Mouse (Mus musculus) neural tube, embryonic 12.5 days (tissue): ENCODE measurements at regions not wholly inside any gene's neighbourhood (a gene's known extent, or its start where the extent isn't known, plus 50 kb on each side); places are given as distances from the start of the nearest gene placed in this dataset.

Experiments
- ATAC-seq: fragments of 200-750 bp; cut with Nextera tagmentation; 2 replicates; pipeline ENCODE4 v1.8.0; 2017; ENCODE audit warnings: low read depth, mild to moderate bottlenecking, moderate TSS enrichment, moderate library complexity; ENCODE audit not compliant: low FRiP score
- H3K27ac ChIP-seq: fragments of 300-500 bp; sonication (generic); 2 replicates; pipeline ENCODE4 v1.5.1; 2016
- H3K27me3 ChIP-seq: fragments of 300-500 bp; sonication (generic); replicated peaks from 2 replicates; pipeline ENCODE4 v1.6.1; 2016; ENCODE audit warnings: mild to moderate bottlenecking
- H3K36me3 ChIP-seq: fragments of 300-500 bp; sonication (generic); 2 replicates; pipeline ENCODE4 v1.6.1; 2016; ENCODE audit warnings: mild to moderate bottlenecking
- H3K4me1 ChIP-seq: fragments of 300-500 bp; sonication (generic); 2 replicates; pipeline ENCODE4 v1.6.1; 2016
- H3K4me2 ChIP-seq: fragments of 300-500 bp; sonication (generic); replicated peaks from 2 replicates; pipeline ENCODE4 v1.6.1; 2016; ENCODE audit warnings: mild to moderate bottlenecking
- H3K4me3 ChIP-seq: fragments of 300-500 bp; sonication (generic); 2 replicates; pipeline ENCODE4 v1.5.1; 2016
- H3K9ac ChIP-seq: fragments of 300-500 bp; sonication (generic); 2 replicates; pipeline ENCODE4 v1.6.1; 2016; ENCODE audit warnings: mild to moderate bottlenecking
- H3K9me3 ChIP-seq: fragments of 300-500 bp; sonication (generic); 2 replicates; pipeline ENCODE4 v1.6.1; 2016; ENCODE audit warnings: mild to moderate bottlenecking
- WGBS: fragments of 180-500 bp; shearing (Covaris S2); methylation state at CpG from one replicate; pipeline ENCODE4 v1.1.7; 2016; 5-methylcytosine and 5-hydroxymethylcytosine counted together

- H3K4me3 ChIP-seq = no peak overlapping the region
- no peaks in the 10 kb centered on the region for H3K27me3 ChIP-seq
- H3K27ac ChIP-seq = no peak overlapping the region
- H3K4me1 ChIP-seq = no peaks in the 10 kb centered on the region
- no peaks in the 10 kb centered on the region for H3K9me3 ChIP-seq
- no peaks in the 10 kb centered on the region for H3K36me3 ChIP-seq
- 88% methylated on average over 3 of the region's 3 CpGs for WGBS
- no peak overlapping the region for H3K4me2 ChIP-seq
- no peak for ATAC-seq
- no peak overlapping the region for H3K9ac ChIP-seq
Observed at GRCm38 (mm10) chr19:56162156-56162555, 124.8 kb upstream of the Habp2 start.

GRCm38 (mm10) chr19:56169133-56169997 lies 117.6 kb upstream of the Habp2 start:
- Histone ChIP-seq H3K27ac (no peak overlapping the region), H3K27me3 (no peaks in the 10 kb centered on the region), H3K9ac (no peak overlapping the region), H3K36me3 (no peaks in the 10 kb centered on the region), H3K4me2 (no peak overlapping the region), H3K9me3 (peaks cover 6% of the 10 kb centered on the region; the same call in 1 of the 2 replicates), H3K4me1 (no peaks in the 10 kb centered on the region), H3K4me3 (no peak overlapping the region)
- WGBS = 78% methylated on average over 5 of the region's 5 CpGs
- ATAC-seq = no peak

- no peak for ATAC-seq
- Histone ChIP-seq H3K9me3 (peaks cover 6% of the 10 kb centered on the region; the same call in 1 of the 2 replicates), H3K36me3 (no peaks in the 10 kb centered on the region), H3K4me2 (no peak overlapping the region), H3K9ac (no peak overlapping the region), H3K4me3 (no peak overlapping the region), H3K27ac (no peak overlapping the region), H3K27me3 (no peaks in the 10 kb centered on the region), H3K4me1 (no peaks in the 10 kb centered on the region)
- WGBS = 87% methylated on average over 4 of the region's 4 CpGs
Observed at GRCm38 (mm10) chr19:56169998-56170274, 117.0 kb upstream of the Habp2 start.

- WGBS = 71% methylated on average over 5 of the region's 5 CpGs
- no peak overlapping the region for H3K27ac ChIP-seq
- H3K27me3 ChIP-seq = no peaks in the 10 kb centered on the region
- no peak overlapping the region for H3K9ac ChIP-seq
- peaks cover 5% of the 10 kb centered on the region; the same call in 1 of the 2 replicates for H3K9me3 ChIP-seq
- no peaks in the 10 kb centered on the region for H3K36me3 ChIP-seq
- H3K4me1 ChIP-seq = no peaks in the 10 kb centered on the region
- ATAC-seq = no peak
- no peak overlapping the region for H3K4me3 ChIP-seq
- H3K4me2 ChIP-seq = no peak overlapping the region
Observed at GRCm38 (mm10) chr19:56172454-56172853, 114.5 kb upstream of the Habp2 start.

GRCm38 (mm10) chr19:56176059-56176458 lies 110.9 kb upstream of the Habp2 start:
- no peaks in the 10 kb centered on the region for H3K36me3 ChIP-seq
- no peak for ATAC-seq
- H3K27me3 ChIP-seq = no peaks in the 10 kb centered on the region
- no peaks in the 10 kb centered on the region for H3K4me1 ChIP-seq
- WGBS = 90% methylated on average over 8 of the region's 8 CpGs
- H3K9me3 ChIP-seq = no peaks in the 10 kb centered on the region
- no peak overlapping the region for H3K27ac ChIP-seq
- H3K4me2 ChIP-seq = no peak overlapping the region
- no peak overlapping the region for H3K4me3 ChIP-seq
- no peak overlapping the region for H3K9ac ChIP-seq

- no peak for ATAC-seq
- no peaks in the 10 kb centered on the region for H3K27me3 ChIP-seq
- no peak overlapping the region for H3K9ac ChIP-seq
- H3K9me3 ChIP-seq = no peaks in the 10 kb centered on the region
- H3K4me3 ChIP-seq = no peak overlapping the region
- H3K36me3 ChIP-seq = no peaks in the 10 kb centered on the region
- no peak overlapping the region for H3K27ac ChIP-seq
- 69% methylated on average over 12 of the region's 12 CpGs for WGBS
- no peaks in the 10 kb centered on the region for H3K4me1 ChIP-seq
- no peak overlapping the region for H3K4me2 ChIP-seq
Observed at GRCm38 (mm10) chr19:56177231-56177745, 109.6 kb upstream of the Habp2 start.

- Histone ChIP-seq H3K27ac (no peak overlapping the region), H3K9me3 (peaks cover 8% of the 10 kb centered on the region; the same call in 1 of the 2 replicates), H3K4me3 (no peak overlapping the region), H3K9ac (no peak overlapping the region), H3K27me3 (no peaks in the 10 kb centered on the region), H3K4me1 (peaks cover 4% of the 10 kb centered on the region; the same call in 1 of the 2 replicates), H3K4me2 (no peak overlapping the region), H3K36me3 (no peaks in the 10 kb centered on the region)
- WGBS = 79% methylated on average over 5 of the region's 5 CpGs
- ATAC-seq = no peak
Observed at GRCm38 (mm10) chr19:56185756-56186155, 101.2 kb upstream of the Habp2 start.

GRCm38 (mm10) chr19:56189185-56189584 lies 97.8 kb upstream of the Habp2 start:
- no peak for ATAC-seq
- no peak overlapping the region for H3K4me2 ChIP-seq
- no peak overlapping the region for H3K4me3 ChIP-seq
- H3K9me3 ChIP-seq = 0 out of 2 replicates have a peak, but pooled peaks cover under 1% of the 10 kb centered on the region
- 86% methylated on average over 1 of the region's 1 CpGs for WGBS
- H3K27ac ChIP-seq = no peak overlapping the region
- no peaks in the 10 kb centered on the region for H3K27me3 ChIP-seq
- no peaks in the 10 kb centered on the region for H3K36me3 ChIP-seq
- no peak overlapping the region for H3K9ac ChIP-seq
- peaks cover 5% of the 10 kb centered on the region; the same call in 1 of the 2 replicates for H3K4me1 ChIP-seq

- Histone ChIP-seq H3K4me1 (peaks cover 5% of the 10 kb centered on the region; the same call in 1 of the 2 replicates), H3K27me3 (no peaks in the 10 kb centered on the region), H3K27ac (no peak overlapping the region), H3K9me3 (no peaks in the 10 kb centered on the region), H3K9ac (no peak overlapping the region), H3K36me3 (no peaks in the 10 kb centered on the region), H3K4me2 (no peak overlapping the region), H3K4me3 (no peak overlapping the region)
- no peak for ATAC-seq
- 40% methylated on average over 3 of the region's 3 CpGs for WGBS
Observed at GRCm38 (mm10) chr19:56190222-56190621, 96.7 kb upstream of the Habp2 start.

GRCm38 (mm10) chr19:56198474-56199236 lies 88.3 kb upstream of the Habp2 start:
- WGBS = 85% methylated on average over 15 of the region's 15 CpGs
- H3K27ac ChIP-seq = no peak overlapping the region
- no peak overlapping the region for H3K4me2 ChIP-seq
- ATAC-seq = no peak
- no peaks in the 10 kb centered on the region; the same call in 1 of the 2 replicates for H3K4me1 ChIP-seq
- H3K27me3 ChIP-seq = no peaks in the 10 kb centered on the region
- no peak overlapping the region for H3K4me3 ChIP-seq
- H3K9me3 ChIP-seq = no peaks in the 10 kb centered on the region
- H3K36me3 ChIP-seq = no peaks in the 10 kb centered on the region
- no peak overlapping the region for H3K9ac ChIP-seq

- Histone ChIP-seq H3K9me3 (no peaks in the 10 kb centered on the region), H3K4me2 (no peak overlapping the region), H3K4me1 (no peaks in the 10 kb centered on the region; the same call in 1 of the 2 replicates), H3K27ac (no peak overlapping the region), H3K36me3 (no peaks in the 10 kb centered on the region), H3K9ac (no peak overlapping the region), H3K27me3 (no peaks in the 10 kb centered on the region), H3K4me3 (no peak overlapping the region)
- WGBS = 68% methylated on average over 14 of the region's 14 CpGs
- no peak for ATAC-seq
Observed at GRCm38 (mm10) chr19:56199401-56200150, 87.4 kb upstream of the Habp2 start.
